Mouse (Mus musculus) left cerebral cortex, adult 18-20 months (tissue): ENCODE measurements around the gene Otub2. TPM values are rescaled to one million over a fixed set of nuclear protein-coding genes. Genes with fewer than 3 reads are reported as not detected.
"Not testable (repeated sequence)": the region's sequence is repeated elsewhere in the genome, so short reads cannot be mapped to it uniquely, and the experiment has no call there.

ENCODE experiments used
- DNase-seq, 2 experiments: peaks; one replicate each; pipeline ENCODE4 v3.0.0; 2021 to 2022; ENCODE audit warnings: low spot score in 2 of 2, mixed read lengths in 1 of 2
- total RNA-seq, 2 experiments: library from RNA; stranded (reverse); gene quantifications; 2 replicates each; pipeline ENCODE4 v1.2.3; 2021

The Otub2 gene
- total RNA-seq, 2 experiments from 2014 or later = 32.7 to 38.9 TPM

DNA sequence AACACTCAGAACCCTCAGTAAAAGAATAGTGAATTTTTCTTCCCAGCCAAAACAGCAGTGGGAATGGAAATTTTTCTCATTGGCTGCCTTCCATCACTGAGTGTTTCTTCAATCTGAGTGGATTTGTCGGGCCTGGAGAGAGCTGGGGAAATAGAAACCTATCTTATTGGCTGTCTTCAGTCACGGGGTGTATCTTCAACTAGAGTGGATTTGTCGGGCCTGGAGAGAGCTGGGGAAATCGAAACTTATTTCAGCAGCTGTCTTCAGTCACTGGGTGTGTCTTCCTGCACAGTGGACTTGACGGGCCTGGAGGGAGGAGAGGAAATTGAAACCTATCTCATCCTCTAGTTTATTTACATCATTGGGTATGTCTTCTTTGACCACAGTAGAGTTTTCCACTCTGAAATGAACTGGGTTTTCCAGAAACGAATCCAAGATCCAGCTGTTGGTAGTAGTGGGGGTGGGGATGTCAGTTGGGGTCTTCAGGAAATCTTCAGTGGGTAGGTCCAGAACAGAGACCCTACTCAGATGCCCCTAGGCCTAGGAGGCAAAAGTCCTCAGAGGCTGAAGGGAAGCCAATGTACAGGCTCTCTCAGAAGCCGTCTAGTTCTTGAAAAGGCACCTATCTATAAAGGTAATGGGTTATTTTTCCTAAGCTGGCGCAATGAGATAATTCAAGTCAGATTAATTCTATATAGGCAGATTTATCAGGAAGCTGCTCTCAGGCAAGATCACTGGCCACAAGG lies 45.7 kb downstream of the Otub2 start, which contains the start of gene Ifi27:
Gene Ifi27 (plus strand): TSS at position 226 of the 746 bp plus-strand sequence.
- DNase-seq = peak; percentile 53 to 57

DNA sequence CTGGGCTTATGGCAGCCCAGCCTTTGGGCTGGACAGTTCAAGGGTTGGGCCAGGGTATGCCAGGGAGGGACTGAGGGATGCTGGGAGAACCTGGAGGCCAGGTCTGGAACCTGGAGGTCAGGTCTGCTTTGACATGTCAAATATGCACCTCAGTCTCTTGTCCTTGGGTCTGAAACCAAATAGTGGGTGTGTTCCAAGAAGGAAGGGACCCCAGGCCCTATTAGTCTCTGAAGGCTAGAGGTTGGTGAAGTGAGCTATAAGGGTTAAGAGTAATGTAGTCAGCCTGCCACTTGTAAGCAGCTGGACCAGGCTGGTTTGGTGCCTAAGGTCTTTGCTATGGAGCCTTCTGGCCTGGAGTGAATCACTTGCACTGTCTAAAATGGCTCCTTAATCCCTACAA lies 46.4 kb downstream of the Otub2 start:
- DNase-seq = no peak

DNA sequence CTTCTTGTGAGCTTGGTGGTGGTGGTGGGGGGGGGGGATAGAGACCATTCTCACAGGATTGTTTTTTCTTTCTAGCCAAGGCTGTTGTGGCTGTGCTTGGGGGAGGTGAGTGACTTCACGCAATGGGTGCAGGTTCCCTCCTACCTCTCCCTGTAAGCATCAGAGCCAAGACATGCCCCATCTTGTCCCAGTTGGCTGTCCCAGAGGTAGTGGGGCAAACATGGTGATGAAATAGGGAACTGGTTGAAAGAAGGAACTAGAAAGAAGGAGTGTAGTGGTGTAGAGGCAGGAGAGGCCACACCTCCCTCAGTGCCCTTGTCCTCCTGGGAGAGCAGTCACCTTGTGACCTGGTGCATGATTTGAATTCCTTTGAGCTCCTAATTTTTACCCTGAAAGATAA lies 49.1 kb downstream of the Otub2 start:
- DNase-seq = no peak

DNA sequence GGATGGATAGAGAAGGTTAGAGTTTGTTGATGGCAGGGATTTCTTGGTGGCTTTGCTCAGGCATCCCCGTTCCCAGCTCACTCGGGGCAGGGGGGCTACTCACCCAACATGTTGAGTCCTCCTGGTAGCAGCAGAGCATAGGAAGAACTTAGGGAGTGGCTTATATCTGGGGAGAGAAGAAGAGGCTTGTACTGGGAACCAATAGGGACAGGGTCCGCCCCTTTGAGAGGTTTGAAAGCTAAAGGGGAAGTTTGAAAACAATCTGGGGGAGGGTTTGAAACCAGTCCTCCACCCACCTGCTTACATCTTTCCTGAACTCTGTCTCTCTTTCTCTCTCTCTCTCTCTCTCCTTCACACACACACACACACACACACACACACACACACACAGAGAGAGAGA lies 55.0 kb downstream of the Otub2 start, which contains the start of gene Ifi27l2a:
Gene Ifi27l2a (minus strand): TSS at position 157 of the 400 bp plus-strand sequence.
- DNase-seq = no peak

DNA sequence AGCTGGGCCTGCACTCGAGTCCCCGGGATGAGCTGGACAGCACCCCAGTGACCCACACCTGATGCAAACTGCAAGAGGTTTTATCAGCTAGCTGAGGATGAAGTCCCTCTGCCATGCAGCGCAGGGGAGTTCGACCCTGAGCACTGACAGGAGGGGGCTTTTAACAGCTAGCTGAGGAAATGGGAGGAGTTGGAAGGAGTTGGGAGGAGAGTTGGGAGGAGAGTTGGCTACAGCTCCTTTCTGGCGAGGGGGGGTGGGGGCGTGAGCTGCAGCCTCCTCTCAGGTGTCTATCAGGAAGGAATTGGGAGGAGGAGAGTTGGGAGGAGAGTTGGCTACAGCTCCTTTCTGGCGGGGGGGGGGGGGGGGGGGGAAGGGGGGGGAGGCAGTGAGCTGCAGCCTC lies 55.8 kb downstream of the Otub2 start:
- not testable (repeated sequence) for DNase-seq

DNA sequence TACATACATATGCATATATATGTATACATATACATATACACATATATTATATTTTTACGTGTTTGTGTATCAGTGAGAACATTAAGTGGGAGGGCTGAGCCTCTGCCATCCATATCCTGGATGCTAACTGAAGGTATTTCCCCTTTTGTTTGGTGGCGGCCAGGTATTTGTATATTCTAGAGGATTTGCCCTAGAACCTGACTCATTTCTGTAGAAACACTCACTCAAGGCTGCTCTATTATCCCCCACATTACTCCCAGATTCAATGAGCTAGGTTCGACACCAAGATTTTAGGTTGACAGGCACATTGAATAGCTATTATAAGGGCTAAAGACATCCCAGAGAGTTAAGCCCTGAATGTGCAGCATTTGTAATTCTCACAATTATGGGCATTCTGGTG lies 56.6 kb downstream of the Otub2 start:
- DNase-seq = no peak

DNA sequence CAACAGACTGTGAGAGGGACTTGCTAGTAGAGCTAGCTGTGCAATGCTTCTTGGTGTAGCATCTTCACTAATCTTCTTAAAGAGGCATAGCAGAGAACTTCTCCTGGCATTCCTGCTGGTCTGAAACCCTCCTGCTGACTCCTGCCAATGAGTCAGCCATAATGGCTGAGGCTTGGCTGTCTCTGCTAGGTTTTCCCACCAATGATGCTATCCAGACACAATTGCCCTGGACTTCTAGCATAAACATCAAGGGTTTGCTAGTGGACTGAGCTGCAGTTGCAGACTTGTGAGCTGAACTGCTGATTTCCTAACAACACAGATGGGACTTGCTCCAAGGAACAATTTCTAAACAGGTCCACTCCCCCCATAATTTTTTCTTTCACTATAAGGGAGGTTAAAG lies 64.9 kb downstream of the Otub2 start:
- no peak for DNase-seq

Other genes with a start within 250 kb of the Otub2 start
- gene Prima1, start 146.5 kb upstream of the Otub2 start, total RNA-seq = 1 to 10 TPM; 4.6 to 6.8 TPM
- gene Fam181a, start 77.7 kb upstream of the Otub2 start, total RNA-seq = 1 to 10 TPM; 2.9 to 4.6 TPM
- 1 to 10 TPM; 3.2 to 3.5 TPM for gene Asb2, start 32.7 kb upstream of the Otub2 start, total RNA-seq
- 1 to 10 TPM; 3.0 to 3.9 TPM for gene 9330161L09Rik, start 19.1 kb downstream of the Otub2 start, total RNA-seq
- 100 to 1,000 TPM; 235 to 238 TPM for gene Ddx24, start 37.1 kb downstream of the Otub2 start, total RNA-seq
- gene Ifi27, start 45.5 kb downstream of the Otub2 start, total RNA-seq = 10 to 100 TPM; 85.7 to 89.8 TPM
- gene Ifi27l2a, start 55.0 kb downstream of the Otub2 start, total RNA-seq = 1 to 10 TPM; 4.3 TPM
- gene Ifi27l2b, start 68.5 kb downstream of the Otub2 start, total RNA-seq = not detected
- 10 to 100 TPM; 26.7 to 28.5 TPM for gene Ppp4r4, start 143.6 kb downstream of the Otub2 start, total RNA-seq
- gene Serpina10, start 242.8 kb downstream of the Otub2 start, total RNA-seq = not detected